Mouse (Mus musculus) fat pad, adult 2 months (tissue): Measurements from ENCODE around the gene Cd300a.

ENCODE experiments used
- DNase-seq: peaks from one replicate; pipeline ENCODE4 v3.0.0-alpha.2; 2011; ENCODE audit warnings: low read depth, low spot score; ENCODE audit errors: extremely low read depth

The Cd300a gene

DNA sequence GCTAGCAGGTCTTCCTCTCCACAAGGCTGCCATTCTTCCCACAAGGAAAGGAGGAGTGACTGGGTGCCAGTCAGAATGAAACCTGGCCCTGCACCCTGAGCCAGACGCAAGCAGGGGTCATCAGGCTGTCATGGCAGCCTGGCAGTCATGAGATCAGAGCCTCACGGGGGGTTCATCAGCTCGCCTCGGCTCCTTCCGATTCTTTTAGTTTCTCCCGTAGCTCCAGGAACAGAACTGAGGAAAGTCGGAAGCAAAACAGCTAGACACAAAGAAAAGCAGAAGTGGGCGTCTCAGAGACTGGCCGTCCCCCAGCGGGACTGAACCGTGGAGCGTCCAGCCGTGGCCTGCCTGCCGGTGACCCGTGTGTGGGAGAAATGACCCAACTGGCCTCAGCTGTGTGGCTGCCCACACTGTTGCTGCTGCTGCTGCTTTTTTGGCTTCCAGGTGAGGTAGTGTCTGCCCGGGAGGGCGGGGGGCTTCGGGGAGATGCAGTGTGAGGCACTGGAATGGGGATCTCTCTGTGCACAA, at the start of gene Cd300a:
Gene Cd300a (plus strand): TSS at position 51 of the 528 bp plus-strand sequence.
- no peak for DNase-seq

DNA sequence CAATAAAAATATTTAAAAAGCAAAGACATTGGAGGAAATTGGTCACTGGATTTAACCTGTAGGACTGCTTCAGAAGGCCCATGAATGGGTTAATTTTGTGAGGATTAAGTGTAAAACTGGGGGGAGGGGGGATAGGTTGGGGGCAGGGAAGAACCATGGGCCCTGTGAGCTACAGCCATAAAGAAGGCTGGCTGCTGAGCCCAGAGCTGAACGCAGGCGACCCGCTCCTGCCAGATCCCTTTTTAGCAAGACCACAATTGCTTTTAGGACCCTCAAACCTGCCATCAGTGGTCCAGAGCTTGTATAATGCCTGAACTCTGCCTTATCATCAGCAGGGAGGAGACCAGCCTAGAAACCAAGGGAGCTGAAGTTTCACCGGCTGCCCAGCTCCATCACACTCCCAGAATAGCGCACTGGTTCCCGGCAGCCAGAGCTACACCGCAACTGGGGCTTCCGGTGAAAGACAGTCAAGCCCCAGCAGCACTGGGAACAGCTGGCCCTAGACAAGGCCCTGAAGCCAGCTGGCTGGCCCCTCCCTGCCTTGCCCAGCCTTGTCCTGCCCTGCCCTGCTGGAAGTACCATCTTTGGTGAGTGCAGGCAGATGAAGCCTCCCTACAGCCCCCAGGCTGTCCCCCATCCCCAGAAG, 45.9 kb upstream of the Cd300a start:
- DNase-seq, result no peak

DNA sequence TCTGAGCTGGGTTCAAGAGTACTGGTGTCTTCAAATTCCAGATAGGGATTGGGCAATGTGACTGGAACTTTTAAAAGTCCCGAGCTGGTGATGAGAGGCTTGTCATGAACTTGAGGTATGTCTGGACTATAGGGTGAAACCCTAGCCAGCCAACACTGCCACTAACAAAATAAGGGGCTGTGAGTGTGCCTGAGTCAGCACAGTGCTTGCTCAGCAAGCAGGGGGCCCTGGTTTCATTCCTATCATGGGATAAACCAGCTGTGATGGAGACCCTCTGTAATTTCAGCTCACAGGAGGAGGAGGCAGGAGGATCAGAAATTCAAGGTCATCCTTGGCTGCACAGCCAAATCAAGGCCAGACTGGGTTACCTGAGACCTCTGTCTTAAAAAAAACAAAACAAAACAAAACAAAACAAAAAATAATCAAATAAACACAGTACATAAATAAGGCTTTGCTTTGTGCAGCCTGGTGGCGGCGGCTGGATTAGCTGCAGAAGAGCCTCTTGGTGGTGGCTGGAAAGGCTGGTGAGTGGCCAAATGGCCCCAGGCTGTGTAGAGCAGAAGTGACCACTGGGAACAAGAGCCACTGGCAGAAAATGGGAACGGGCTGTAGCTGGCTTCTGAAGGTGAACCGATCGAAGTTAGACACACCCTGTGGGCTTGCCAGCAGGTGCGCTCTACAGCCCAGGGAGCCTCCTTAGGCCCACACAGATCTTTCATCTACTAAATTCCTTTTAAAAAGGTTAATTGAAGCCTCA, 45.2 kb upstream of the Cd300a start:
- DNase-seq, result no peak

DNA sequence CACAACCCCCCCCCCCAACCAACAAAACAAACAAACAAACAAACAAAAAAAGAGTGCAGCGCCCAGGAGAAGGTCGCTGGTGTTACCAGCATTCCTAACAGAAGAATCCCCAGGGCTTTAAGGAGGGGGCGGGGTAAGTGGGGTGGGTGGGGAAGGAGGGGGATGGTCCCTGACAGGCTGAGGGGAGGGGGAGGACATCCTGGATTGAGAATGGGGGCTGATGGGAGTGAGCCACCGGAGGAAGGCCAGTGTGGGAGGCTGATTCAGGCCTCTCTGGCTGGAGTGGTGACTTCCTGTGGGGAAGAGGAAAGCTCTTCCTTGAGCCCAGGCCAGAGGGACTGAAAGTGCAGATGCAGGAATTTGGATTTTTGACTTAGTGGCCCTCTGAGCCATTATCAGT, 43.5 kb upstream of the Cd300a start:
- DNase-seq, result no peak

DNA sequence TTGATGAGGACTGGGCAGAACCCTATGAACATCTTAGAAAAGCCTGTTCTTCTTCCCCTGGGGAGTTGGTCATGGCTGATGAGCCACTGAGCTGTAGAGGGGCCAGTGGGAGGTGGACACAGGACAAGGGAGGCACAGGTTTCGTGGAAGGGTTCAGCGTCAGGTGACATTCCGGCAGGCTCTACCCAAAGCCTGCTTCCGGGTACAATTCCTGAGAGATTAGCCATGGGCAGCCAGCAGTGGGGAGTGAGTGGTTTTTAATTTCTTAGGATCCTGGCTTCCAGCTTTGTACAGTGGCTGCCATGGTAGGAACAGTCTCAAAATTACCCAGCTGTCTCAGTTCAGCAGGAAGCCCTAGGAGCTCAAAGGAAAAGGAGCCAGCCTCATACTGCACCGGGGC, 42.8 kb upstream of the Cd300a start:
- no peak for DNase-seq

DNA sequence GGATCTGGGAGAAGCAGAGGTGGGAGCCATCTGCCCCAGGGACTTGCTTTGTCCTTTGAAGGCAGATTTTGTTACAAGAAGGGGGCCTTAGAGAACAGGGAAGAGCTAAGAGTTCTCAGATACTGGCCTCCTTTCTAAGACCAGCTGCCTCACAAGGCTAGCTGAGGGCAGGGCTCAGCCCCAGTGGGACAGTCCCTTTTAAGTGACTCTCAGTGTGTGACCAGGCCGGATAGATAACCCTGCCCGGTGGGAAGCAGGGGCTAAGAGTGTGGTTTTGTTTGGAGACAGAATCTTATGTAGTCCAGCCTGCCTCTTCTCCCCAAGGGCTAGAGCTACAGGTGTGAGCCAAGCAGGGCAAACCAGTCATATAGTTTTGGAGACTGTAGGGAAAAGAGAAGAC, 40.3 kb upstream of the Cd300a start:
- no peak for DNase-seq

DNA sequence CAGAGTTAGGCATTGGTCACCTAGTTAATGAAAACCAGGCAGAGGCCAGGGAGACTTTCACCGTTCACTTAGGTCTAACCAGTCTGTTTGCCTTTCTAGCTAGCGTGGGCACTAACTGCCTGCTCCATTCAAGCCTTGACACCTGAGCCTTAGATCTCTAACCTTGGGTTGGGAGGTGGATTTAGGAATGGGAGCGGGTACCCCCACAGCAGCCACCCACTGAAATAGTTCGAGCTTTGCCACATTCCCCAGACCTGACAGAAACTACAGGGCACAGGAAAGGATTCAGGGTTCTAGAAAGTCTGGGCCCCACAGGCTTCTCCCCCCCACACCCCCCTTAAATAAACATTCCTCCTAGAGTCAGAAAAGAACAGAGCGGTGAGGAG, 39.8 kb upstream of the Cd300a start:
- DNase-seq, result no peak

DNA sequence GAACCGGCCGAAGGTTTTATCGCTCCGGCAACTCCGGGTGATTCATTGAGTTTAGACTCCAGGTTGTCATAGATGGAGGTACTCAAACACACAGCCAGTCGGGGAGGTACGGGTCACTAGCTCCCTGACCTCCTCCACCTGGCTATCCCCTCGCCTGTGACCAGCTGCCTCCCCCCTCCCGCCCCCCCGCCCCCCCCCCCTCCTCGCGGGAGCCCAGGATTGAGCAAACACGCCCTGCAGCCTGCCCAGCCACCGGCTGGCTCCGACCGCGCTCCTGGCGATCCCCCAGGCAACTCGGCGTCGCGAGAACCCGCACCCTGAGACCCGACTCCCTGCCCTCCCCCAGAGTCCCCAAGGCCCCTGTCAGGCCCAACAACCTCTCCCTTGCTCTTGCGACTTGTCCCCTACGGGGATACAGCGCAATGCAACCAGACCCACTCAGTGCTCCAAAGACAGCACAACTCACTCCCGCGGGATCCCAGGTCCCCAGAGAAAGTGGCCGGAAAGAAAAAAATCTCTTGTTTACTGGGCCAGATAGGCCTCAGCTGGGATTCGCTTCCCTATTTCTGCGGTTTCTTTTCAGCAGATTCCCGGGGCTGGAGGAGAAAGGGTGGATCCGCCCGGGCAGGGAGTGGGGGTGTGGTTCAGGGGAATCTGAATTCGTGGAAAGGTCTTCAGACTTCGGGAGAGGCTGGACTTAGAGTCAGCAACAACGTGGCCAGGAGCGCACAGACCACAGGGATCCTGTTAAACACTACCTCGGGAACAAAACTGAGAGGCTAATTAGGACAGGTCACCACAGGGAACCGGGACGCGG, 39.2 kb upstream of the Cd300a start, which contains the start of gene Gprc5c:
Gene Gprc5c (plus strand): TSS at position 701 of the 817 bp plus-strand sequence.
- no peak for DNase-seq

DNA sequence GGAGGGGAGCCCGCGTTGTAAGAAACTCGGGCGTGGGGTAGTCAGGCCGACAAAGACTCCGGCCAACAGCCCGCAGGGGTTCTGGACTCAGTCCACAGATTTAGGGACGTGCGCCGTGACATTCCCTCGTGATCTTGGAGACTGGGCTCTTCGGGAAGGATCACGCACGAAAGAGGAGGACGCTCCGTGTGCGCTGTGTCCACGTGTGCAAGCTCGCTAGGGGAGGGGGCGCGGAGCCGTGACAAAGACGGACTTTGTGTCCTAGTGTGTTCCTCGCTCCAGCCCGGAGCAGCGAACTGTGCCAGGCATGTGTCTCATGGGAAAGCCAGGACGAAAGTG, 38.6 kb upstream of the Cd300a start:
- DNase-seq, result no peak

DNA sequence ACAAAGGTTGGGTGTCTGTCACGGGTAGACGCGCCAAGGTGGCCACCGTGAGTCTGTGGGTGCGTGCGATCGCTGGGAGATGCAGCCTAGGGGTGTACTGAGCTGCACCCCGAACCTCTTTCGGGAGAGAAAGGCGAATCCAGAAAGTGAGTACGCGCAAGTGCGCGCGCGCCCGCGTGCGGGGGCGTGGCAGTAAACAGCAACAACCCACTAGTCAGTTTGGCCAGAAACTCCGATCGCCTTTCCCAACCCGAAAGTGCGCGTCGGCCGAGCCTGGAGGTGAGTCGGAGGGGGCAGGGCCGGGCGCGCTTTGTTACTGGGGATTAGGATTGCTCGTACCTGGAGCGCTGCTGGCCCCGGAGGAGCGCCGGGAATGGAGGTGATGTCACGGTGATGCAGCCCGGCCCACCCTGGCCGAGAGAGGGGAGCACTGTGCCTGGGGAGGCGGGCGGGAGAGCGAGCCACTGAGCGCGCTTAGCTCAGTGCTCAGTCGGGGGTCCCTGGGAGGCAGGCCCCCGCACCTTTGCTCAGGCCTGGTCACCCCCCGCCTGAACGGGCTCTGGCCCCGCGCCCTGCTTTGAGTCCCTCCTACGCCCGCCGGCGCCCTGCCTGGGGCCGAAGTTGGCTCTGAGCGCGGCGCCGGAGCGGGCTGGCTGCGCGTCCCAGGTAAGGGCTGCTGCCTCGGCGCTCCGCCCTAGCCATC, 38.1 kb upstream of the Cd300a start:
- no peak for DNase-seq

DNA sequence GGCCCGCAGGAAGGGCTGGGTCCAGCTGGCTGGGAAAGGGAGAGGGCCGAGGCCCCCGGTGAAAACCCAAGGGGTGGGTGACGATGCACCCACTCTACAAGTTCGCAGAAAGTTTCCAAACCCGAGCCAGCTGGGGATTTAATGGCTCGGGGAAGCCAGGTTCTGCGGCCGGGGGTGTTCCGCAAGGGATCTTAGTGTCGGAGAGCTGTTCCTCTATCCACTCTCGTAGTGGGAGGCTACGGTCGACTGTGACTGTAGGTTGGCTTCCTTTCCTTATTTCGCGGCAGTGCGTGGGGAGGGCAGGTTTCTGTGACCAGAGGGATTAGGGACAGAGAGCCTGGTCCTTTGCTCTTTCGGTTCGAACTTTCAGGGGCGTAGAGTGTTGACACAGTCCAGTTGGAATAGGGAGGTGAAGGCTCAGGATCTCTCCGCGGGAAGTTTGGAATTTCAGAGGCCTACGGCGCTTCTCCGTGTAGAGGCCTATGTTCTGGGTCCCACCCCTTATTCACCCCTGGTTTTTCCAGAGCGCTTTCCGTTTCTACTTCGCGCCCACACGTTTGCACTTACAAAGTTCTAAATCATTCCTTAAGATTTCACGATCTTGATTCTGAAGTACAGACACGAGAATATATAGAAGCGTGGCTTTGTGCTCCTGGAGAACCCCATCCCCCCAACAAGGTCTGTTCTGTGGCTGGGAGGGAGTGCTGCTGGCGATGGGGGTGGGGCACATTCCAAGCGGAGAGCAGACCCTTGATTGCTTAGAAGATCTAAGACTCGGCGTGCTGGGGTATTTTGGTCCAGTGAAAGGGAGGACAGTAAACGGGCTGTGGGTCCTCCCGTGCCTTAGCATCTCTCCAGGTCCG, 37.3 kb upstream of the Cd300a start:
- DNase-seq, result no peak

DNA sequence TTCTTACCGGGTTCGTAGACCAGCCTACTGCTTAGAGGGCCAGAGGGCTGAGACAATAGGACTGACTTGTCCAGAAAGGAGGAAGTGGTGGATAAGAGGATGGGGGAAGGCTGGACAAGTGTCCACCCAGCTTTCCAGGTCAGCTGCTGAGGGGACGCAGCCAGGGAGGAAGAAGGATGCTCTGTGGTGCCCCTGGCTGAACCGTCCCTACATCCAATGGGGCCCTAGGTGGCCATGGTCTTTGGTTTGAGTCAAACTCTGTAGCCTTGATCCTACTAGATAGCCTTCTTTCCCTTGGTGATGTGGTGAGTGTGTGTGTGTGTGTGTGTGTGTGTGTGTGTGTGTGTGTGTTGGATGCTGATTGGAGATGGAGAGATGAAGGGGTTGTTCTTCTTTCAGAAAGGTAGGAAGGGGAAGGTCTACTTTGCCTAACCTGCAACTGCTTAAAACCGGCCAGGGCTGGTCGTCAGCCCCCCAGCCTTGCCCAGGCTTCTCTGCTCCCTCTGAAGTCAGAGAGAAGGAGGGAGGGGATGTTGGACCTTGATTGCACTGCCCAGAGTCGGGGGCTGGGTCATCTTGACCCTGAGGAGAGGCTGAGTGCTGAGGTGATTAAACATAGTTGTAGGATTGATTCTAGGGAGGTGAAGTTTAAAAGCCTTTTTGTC, 36.5 kb upstream of the Cd300a start:
- DNase-seq, result no peak

DNA sequence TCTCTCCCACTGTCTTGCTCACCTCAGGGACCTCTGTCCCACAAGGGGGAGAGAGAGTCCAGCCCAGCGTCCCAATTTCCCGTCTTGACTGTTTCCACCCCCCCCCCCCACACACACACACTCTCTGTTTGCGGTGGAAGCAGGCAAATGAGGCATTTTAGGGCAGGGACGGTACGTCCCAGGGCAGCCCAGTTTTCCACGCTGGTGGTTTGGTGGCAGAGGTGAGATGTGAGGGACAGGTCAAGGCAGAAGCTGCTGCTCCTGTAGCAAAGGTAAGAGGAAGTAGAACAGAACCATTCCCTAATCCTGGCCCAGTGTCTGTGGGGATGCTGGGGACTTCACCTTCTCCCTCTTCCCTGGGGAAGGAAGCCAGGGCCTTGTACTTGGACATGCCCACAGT, 35.3 kb upstream of the Cd300a start:
- DNase-seq, result no peak

DNA sequence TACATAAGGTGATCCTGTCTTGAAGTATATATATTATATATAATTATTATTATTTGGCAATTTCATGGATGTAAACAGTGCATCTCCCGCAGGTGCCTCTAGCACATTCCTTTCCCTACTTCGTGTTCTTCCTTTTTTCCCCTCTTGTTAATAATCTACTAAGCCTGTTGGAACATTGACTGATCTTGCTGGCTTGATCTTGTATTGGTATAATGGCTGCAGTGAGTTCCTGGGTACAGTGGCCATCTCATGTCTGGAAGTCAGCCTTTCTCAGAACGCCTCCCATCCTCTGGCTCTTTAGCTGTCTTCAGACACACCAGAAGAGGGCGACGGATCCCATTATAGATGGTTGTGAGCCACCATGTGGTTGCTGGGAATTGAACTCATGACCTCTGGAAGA, 33.7 kb upstream of the Cd300a start:
- DNase-seq, result no peak

DNA sequence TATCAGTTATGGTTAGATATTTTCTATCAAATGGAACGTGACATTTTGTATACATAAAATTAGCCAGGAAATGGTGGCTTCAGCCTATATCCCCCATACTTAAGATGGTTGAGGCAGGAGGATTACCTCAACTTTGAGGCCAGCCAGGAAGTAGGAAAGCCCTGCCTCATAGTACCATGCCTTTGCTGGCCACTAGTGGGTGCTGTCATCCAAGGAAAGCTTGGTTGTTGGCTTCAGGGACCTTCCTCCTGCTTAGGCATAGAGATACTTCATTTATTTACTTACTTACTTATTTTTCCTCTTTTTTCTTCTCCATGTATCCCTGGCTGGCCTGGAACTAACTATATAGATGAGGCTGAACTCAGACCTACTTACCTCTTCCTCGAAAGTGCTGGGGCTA, 31.2 kb upstream of the Cd300a start:
- DNase-seq, result no peak

DNA sequence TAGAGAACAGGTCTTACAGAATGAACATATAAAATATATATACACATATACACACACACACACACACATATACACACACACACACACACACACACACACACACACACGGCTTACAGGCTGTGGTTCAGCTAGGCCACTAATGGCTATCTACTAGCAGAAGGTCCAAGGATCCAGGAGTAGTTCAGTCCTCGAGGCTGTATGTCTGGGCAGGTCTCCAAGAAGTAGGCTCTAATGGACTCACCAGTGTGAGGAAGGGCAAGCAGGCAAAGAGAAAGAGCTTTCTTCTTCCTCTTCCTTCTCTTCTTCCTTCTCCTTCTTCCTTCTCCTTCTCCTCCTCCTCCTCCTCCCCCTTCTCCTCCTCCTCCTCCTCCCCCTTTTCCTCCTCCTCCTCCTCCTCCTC, 28.8 kb upstream of the Cd300a start:
- DNase-seq, result no peak

DNA sequence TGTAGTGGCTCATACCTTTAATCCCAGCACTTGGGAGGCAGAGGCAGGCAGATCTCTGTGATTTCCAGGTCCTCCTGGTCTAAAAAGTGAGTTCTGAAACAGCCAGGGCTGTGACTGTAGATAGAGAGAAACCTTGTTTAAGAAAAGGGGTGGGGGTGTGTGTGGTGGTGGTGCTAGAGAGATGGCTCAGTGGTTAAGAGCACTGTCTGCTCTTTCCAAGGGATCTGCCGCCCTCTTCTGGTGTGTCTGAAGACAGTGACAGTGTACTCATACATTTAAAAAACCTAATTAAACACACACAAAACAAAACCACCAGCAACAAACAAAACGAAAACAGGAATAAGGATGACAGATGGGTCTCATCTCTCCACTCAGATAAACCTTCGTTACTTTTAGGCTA, 27.2 kb upstream of the Cd300a start:
- DNase-seq, result no peak

DNA sequence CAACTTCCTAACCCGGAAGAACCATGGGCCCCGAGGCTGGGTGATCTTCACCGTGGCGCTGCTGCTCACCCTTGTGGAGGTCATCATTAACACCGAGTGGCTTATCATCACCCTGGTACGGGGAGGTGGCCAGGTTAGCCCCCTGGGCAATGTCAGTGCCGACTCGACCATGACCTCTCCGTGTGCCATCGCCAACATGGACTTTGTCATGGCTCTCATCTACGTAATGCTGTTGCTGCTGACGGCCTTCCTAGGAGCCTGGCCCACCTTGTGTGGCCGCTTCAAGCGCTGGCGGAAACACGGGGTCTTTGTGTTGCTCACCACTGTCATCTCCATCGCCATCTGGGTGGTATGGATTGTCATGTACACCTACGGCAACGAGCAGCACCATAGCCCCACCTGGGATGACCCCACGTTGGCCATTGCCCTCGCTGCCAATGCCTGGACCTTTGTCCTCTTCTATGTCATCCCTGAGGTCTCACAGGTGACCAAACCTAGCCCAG, 25.9 kb upstream of the Cd300a start:
- DNase-seq, result no peak

DNA sequence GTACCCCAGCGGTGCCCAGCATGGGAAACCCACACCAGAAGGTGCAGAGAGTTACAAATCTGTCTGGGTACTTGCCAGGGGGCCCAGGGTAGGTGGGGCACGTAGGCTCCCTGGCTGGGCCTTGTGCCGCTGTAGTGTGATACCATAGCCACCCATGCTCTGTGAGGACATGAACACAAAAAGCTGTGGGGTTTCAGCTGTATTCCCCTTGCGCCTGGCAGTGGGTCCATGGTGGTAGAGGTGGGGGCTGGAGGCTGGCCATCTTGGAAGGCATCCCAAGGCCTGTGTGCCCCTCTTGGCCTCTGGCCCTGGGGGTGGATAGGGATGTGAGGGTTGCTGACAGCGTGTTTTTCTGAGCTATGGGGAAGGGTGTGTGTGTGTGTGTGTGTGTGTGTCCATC, 23.8 kb upstream of the Cd300a start:
- no peak for DNase-seq
